Mouse (Mus musculus) limb, embryonic 14.5 days (tissue): ENCODE results near the gene Kcng3. TPM values are rescaled to one million over a fixed set of nuclear protein-coding genes. Genes with fewer than 3 reads are reported as not detected.

Experiments used
- ATAC-seq: fragments of 200-750 bp; cut with Nextera tagmentation; 2 replicates; pipeline ENCODE4 v1.8.0; 2017; ENCODE audit warnings: low read depth, moderate number of reproducible peaks, moderate TSS enrichment; ENCODE audit not compliant: low FRiP score
- DNase-seq: peaks from one replicate; pipeline ENCODE4 v3.0.0-alpha.2; 2015; ENCODE audit warnings: low spot score
- H3K27ac ChIP-seq: fragments of 300-500 bp; sonication (generic); replicated peaks from 2 replicates; pipeline ENCODE4 v1.5.1; 2014; ENCODE audit warnings: low read depth, mild to moderate bottlenecking, low read length, moderate library complexity, mixed read lengths
- H3K27me3 ChIP-seq: fragments of 300-500 bp; sonication (generic); 2 replicates; pipeline ENCODE4 v1.6.1; 2014; ENCODE audit warnings: low read length, mixed read lengths; ENCODE audit not compliant: control insufficient read depth, insufficient read depth
- H3K36me3 ChIP-seq: fragments of 300-500 bp; sonication (generic); 2 replicates; pipeline ENCODE4 v1.6.1; 2014; ENCODE audit warnings: mild to moderate bottlenecking, low read length, moderate library complexity, mixed read lengths; ENCODE audit not compliant: control insufficient read depth, insufficient read depth
- H3K4me1 ChIP-seq: fragments of 300-500 bp; sonication (generic); 2 replicates; pipeline ENCODE4 v1.6.1; 2014; ENCODE audit warnings: antibody characterized with exemption, low read length, mixed read lengths; ENCODE audit not compliant: control insufficient read depth, insufficient read depth
- H3K4me2 ChIP-seq: fragments of 300-500 bp; sonication (generic); replicated peaks from 2 replicates; pipeline ENCODE4 v1.6.1; 2014; ENCODE audit warnings: low read depth, mild to moderate bottlenecking, low read length, moderate library complexity; ENCODE audit not compliant: severe bottlenecking
- H3K4me3 ChIP-seq: fragments of 300-500 bp; sonication (generic); replicated peaks from 2 replicates; pipeline ENCODE4 v1.5.1; 2014; ENCODE audit warnings: low read length
- H3K9ac ChIP-seq: fragments of 300-500 bp; sonication (generic); 2 replicates; pipeline ENCODE4 v1.6.1; 2014; ENCODE audit warnings: mild to moderate bottlenecking, low read depth, low read length, moderate library complexity; ENCODE audit not compliant: severe bottlenecking
- H3K9me3 ChIP-seq: fragments of 300-500 bp; sonication (generic); 2 replicates; pipeline ENCODE4 v1.6.1; 2016; ENCODE audit warnings: low read length; ENCODE audit not compliant: control insufficient read depth
- POLR2A ChIP-seq: fragments of 200-500 bp; IDR thresholded peaks from 2 replicates; pipeline ENCODE4 v1.8.0; 2012; ENCODE audit warnings: inconsistent platforms, mild to moderate bottlenecking, moderate library complexity, borderline replicate concordance; ENCODE audit not compliant: insufficient read depth, insufficient read length; ENCODE audit errors: extremely low read depth
- WGBS: fragments of 180-500 bp; shearing (Covaris S2); extraction: QIAGEN DNeasy Blood & Tissue Kit; methylation state at CpG from one replicate; pipeline ENCODE4 v1.1.7; 2014; 5-methylcytosine and 5-hydroxymethylcytosine counted together
- polyA plus RNA-seq, 2 experiments: library from polyadenylated mRNA; depleted of rRNA in 1 of 2; stranded (reverse) in 1 of 2; unstranded in 1 of 2; fragments of >200 nt; fragmentation: Nextera tagmentation in 1 of 2; extraction: Ambion mirVana in 1 of 2; gene quantifications; 2 replicates each; pipeline versions ENCODE4 v1.2.1 to v1.2.3; 2012 to 2014

The Kcng3 gene
- polyA plus RNA-seq, 2 experiments, result 0.06 TPM; not detected in 1

GRCm38 (mm10) chr17:83637393-83637792, 5.7 kb upstream of the Kcng3 start:
- 85% methylated on average over 2 of the region's 2 CpGs for WGBS
- H3K9ac ChIP-seq, result no peak overlapping the region
- no peak for ATAC-seq
- H3K36me3 ChIP-seq, result no peaks in the 10 kb centered on the region
- peaks cover 6% of the 10 kb centered on the region; the same call in 1 of the 2 replicates for H3K4me1 ChIP-seq
- no peak overlapping the region for H3K27ac ChIP-seq
- no peak overlapping the region for H3K4me3 ChIP-seq
- H3K27me3 ChIP-seq, result peaks cover 3% of the 10 kb centered on the region
- H3K4me2 ChIP-seq, result no peak overlapping the region
- no peaks in the 10 kb centered on the region for H3K9me3 ChIP-seq
- no peak for TF ChIP-seq POLR2A
- no peak for DNase-seq

GRCm38 (mm10) chr17:83636443-83636842, 4.7 kb upstream of the Kcng3 start:
- peaks cover 11% of the 10 kb centered on the region for H3K27me3 ChIP-seq
- no peak for DNase-seq
- H3K4me3 ChIP-seq, result no peak overlapping the region
- WGBS, result 69% methylated on average over 7 of the region's 7 CpGs
- ATAC-seq, result no peak
- no peak overlapping the region for H3K4me2 ChIP-seq
- no peaks in the 10 kb centered on the region for H3K9me3 ChIP-seq
- H3K27ac ChIP-seq, result no peak overlapping the region
- H3K36me3 ChIP-seq, result no peaks in the 10 kb centered on the region
- no peak overlapping the region for H3K9ac ChIP-seq
- peaks cover 11% of the 10 kb centered on the region; the same call in 1 of the 2 replicates for H3K4me1 ChIP-seq
- TF ChIP-seq POLR2A, result no peak

- peak overlapping the region; percentile 96 for H3K4me2 ChIP-seq
- peaks cover 44% of the 10 kb centered on the region for H3K27me3 ChIP-seq
- peaks cover 15% of the 10 kb centered on the region; the same call in 1 of the 2 replicates for H3K4me1 ChIP-seq
- H3K9me3 ChIP-seq, result no peaks in the 10 kb centered on the region
- peak overlapping the region; percentile 54 for H3K4me3 ChIP-seq
- no peak overlapping the region for H3K27ac ChIP-seq
- TF ChIP-seq POLR2A, result no peak
- peak; percentile 65 for DNase-seq
- WGBS, result 2% methylated on average over 24 of the region's 24 CpGs
- H3K9ac ChIP-seq, result no peak overlapping the region
- no peaks in the 10 kb centered on the region for H3K36me3 ChIP-seq
- ATAC-seq, result peak; percentile 38
Measured at GRCm38 (mm10) chr17:83632653-83633570, 1.2 kb upstream of the Kcng3 start.

- H3K4me3 ChIP-seq, result peak overlapping the region; percentile 54
- peaks cover 52% of the 10 kb centered on the region for H3K27me3 ChIP-seq
- H3K4me2 ChIP-seq, result peak overlapping the region; percentile 96
- peak overlapping the region; percentile 51; the same call in 1 of the 2 replicates for H3K9ac ChIP-seq
- no peak for TF ChIP-seq POLR2A
- no peak for DNase-seq
- no peak; the same call in 1 of the 2 replicates for ATAC-seq
- H3K36me3 ChIP-seq, result no peaks in the 10 kb centered on the region
- H3K4me1 ChIP-seq, result peaks cover 15% of the 10 kb centered on the region; the same call in 1 of the 2 replicates
- 2% methylated on average over 81 of the region's 109 CpGs for WGBS
- H3K9me3 ChIP-seq, result no peaks in the 10 kb centered on the region
- no peak overlapping the region for H3K27ac ChIP-seq
Measured at GRCm38 (mm10) chr17:83630787-83631678, 662 bp downstream of the Kcng3 start.

- Histone ChIP-seq H3K4me3 (no peak overlapping the region), H3K27ac (no peak overlapping the region), H3K4me1 (no peaks in the 10 kb centered on the region), H3K9ac (no peak overlapping the region), H3K9me3 (no peaks in the 10 kb centered on the region), H3K36me3 (no peaks in the 10 kb centered on the region), H3K4me2 (peak overlapping the region; percentile 28), H3K27me3 (no peaks in the 10 kb centered on the region)
- 25% methylated on average over 11 of the region's 11 CpGs for WGBS
- DNase-seq (no peak), ATAC-seq (no peak)
- no peak for TF ChIP-seq POLR2A
Measured at GRCm38 (mm10) chr17:83613907-83614306, 17.8 kb downstream of the Kcng3 start.
